Mouse (Mus musculus) G1E (cell line): Measurements from ENCODE around the gene Dynlt1b.
"Not testable (repeated sequence)": the region's sequence is repeated elsewhere in the genome, so short reads cannot be mapped to it uniquely, and the experiment has no call there.

Experiments used
- CTCF ChIP-seq: IDR thresholded peaks from 2 replicates; pipeline ENCODE4 v1.5.1; 2012; ENCODE audit warnings: low read depth, low read length, inconsistent platforms, mixed read lengths
- GATA1 ChIP-seq: IDR thresholded peaks from 2 replicates; pipeline ENCODE4 v1.6.1; 2012; ENCODE audit warnings: borderline replicate concordance, low read length, inconsistent platforms, mixed read lengths
- TAL1 ChIP-seq: conservative IDR thresholded peaks from 2 replicates; pipeline ENCODE4 v1.6.1; 2012; ENCODE audit warnings: low read depth, low read length, inconsistent platforms, mixed read lengths

- not testable (repeated sequence) for TF ChIP-seq CTCF, TAL1, GATA1
Measured at GRCm38 (mm10) chr17:6421547-6422326, 8.2 kb upstream of the Dynlt1b start.
